Mouse (Mus musculus): ENCODE results near the gene Txndc15.

Gene Txndc15

DNA sequence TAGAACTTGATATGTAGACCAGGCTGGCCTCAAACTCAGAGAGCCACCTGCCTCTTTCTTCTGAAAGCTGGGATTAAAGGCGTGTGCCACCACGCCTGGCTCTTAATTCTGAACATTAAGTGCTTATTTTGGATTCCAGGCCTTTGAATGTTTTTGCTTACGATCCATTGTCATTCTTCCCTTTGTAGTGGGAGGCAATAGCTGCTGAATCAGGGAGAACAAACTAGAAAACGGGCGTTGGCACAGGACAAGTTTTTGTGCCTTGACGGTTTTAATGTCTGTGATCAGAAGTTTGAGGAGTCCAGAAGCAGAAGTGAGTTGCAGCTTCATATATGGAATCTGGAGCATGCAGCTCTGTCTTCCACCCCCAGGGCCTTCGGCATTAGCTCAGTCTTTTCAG, 16.3 kb downstream of the Txndc15 start:
- DNase-seq (ENCODE audit: low read depth, low spot score), result peak; percentile 70

DNA sequence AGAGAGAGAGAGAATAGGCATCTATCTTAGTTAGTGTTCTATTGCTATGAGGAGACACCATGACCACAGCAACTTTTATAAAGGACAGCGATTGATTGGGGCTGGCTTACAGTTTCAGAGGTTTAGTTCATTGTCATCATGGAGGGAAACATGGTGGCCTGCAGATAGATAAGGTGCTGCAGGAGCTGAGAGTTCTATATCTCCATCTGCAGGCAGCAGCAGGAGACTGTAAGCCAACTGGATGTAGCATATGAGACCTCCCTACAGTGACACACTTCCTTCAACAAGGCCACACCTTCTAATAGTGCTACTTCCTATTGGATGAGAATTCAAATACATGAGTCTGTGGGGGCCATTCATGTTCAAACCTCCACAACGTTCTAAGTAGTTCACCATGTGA, 17.7 kb downstream of the Txndc15 start:
- DNase-seq (ENCODE audit: low read depth, low spot score), result peak; percentile 21

DNA sequence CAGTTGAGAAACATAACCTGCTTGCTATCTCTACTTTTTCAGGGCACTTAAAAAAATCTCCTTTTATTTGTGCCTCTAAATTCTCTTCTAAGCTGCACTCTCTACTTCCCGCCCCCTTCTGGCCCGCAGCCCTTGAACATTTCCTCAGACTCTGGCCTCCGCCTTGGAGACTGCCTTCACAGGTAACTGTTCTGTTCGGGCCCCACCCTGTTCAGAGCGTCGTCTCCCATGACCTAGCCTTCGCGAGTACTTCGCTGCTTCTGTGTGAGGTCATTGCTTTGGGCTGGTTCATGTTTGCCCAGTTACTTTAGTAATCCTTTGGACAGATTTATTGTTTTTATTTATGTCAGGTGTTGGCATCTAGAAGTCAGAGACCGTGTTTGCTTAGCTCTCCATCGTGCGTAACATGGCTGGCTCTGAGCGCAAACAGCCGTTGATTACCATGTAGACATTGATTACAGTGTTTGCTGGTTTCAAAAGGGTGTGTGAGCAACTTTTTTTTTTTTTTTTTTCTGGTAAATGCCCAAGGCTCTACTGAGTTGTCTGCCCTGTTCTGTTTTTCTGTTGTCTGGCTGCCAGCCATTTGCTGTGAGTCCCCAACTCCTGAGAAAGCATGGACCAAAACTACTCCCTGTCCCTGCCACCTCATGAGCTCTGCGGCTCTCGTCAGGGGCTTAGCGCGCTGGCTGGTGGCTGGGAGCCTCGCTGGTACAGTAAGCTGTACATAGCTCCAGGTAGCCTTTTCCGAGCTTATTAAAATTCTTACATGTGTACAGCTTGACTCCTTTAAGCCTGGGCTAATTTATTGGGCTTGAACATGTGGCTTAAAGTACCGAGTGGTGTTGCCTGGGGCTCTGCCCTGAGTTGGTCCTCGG, 19.4 kb downstream of the Txndc15 start:
- peak; percentile 40 for DNase-seq (ENCODE audit: low read depth, low spot score)

DNA sequence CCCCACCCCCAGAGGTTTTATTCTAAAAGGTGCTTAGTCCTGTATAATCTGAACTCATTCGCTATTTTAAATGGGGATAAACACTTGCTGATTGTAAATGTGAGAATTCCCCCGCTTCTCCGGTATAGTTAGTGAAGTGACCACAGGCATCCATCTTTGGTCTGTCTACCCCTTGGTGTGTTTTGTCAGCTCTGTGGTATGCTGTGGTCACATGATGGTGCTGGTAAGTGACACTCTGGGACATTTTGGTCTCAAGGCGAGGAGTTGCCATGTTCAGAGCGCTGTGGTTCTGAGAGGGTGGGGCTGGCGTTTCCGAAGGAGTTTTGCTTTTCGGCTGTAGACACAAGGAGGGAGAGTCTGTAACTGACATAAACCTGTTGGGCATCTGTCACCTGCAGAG, 23.4 kb downstream of the Txndc15 start:
- DNase-seq (ENCODE audit: low read depth, low spot score), result no peak

DNA sequence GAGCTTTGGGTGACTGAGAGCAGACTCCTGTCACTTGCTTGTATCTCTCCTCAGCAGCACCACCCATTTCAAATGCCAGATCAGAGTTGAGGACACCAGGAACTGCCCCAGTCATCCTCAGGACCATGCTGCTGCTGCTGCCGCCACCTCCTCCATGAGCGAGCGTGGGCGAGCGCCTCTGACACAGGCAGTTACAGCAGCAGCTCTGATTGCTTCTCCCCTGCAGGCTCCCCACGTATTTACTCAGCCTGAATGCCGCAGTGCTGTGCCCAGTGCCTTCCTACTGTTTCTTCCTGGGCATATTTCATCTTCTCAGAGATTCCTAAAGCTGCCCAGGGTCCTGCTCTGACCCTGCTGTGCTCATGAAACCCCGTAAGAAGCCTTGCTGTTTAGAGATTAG, 27.9 kb downstream of the Txndc15 start:
- DNase-seq (ENCODE audit: low read depth, low spot score), result no peak

DNA sequence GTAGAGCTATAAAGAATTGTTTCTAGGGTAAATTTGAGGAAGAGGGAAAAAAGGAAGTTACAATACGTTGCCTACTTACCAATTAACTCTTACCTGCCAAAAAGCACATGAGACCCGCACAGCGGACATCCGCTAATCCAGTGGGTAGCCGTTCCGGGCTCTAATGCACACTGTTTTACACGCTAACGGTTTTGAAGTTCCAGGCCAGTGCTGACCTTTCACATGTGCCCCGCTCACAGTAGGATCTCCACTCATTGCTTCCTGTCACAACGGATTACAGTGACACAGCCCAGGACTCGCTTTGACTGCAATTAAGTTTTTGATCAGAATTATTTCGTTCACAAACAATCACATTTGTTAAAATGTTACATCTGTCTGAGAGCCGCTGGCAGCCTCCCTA, 39.9 kb downstream of the Txndc15 start:
- no peak for DNase-seq (ENCODE audit: low read depth, low spot score)

- peak; percentile 68 for DNase-seq (ENCODE audit: low read depth, low spot score)
Observed at GRCm38 (mm10) chr13:55756789-55757188, 42.3 kb downstream of the Txndc15 start.

- peak; percentile 78 for DNase-seq (ENCODE audit: low read depth, low spot score)
Observed at GRCm38 (mm10) chr13:55757645-55758044, 43.2 kb downstream of the Txndc15 start.

DNA sequence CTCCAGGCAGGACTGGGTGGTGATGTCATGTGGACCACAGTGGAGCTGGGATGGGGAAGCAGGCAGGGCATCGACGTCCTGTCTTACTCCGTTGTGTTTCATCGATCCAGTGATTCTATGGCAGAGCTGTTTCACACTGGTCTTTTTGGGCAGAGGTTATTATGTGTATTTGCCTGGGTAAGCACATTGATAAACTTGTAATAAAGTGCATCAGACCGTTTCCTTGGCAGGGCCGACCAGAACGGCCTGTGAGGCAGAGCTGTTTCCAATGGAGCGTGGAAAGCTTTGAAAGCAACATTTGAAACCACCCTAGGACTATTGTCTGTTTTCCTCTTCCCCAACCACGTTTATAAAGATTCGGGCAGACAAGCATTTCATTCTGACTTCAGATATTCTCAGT, 46.1 kb downstream of the Txndc15 start:
- no peak for DNase-seq (ENCODE audit: low read depth, low spot score)

DNA sequence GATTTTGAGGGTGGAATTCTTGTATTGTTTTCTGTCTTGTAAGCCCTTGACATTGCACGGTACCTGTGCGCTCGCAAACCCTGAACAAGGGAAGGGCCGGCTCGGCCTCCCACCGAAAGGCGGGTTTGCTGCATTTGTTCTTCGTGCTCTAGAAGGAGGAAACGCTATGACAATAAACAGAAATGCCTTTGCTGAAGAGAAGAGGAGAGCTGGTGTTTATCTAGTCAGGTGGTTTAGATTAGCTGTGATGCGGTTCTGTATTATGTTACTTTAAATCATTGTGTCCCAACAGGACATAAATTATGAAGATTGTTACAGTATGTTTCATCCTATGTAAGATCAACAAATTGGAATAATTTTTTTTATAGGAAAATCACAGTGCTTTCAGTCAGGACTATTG, 47.0 kb downstream of the Txndc15 start:
- no peak for DNase-seq (ENCODE audit: low read depth, low spot score)

GRCm38 (mm10) chr13:55774352-55774751, 59.9 kb downstream of the Txndc15 start:
- DNase-seq (ENCODE audit: low read depth, low spot score), result peak; percentile 29

DNA sequence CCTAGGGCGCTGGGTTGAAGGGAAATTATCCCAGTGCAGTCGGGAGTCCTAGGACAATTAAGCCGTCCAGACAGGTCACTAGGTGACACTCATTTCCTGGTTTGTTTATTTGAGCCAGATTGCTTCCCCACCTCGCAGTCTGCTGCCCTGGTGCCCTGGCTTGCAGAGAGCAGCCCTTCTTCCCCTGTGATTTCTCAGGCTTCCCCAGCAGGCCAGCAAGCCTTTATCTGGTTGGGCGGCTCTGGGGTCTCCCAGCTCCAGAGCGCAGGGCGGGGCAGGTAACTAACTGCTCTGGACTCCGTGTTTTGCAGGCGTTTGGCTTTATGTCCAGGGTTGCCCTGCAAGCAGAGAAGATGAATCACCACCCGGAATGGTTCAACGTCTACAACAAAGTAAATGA, 60.6 kb downstream of the Txndc15 start:
- DNase-seq (ENCODE audit: low read depth, low spot score), result no peak
